Mouse (Mus musculus) testis, adult 2 months (tissue): ENCODE measurements around the gene Cope.
A peak's percentile ranks its signal among the peaks of the same experiment; 100 is the strongest.

Experiments used
- CTCF ChIP-seq: fragments of 200-500 bp; IDR thresholded peaks from 2 replicates; pipeline ENCODE4 v1.5.1; 2012; ENCODE audit warnings: low read depth, mild to moderate bottlenecking, inconsistent platforms, low read length, moderate library complexity; ENCODE audit not compliant: control insufficient read depth, insufficient read depth, insufficient replicate concordance
- POLR2A ChIP-seq: fragments of 200-500 bp; IDR thresholded peaks from 2 replicates; pipeline ENCODE4 v1.6.1; 2012; ENCODE audit warnings: low read depth, mild to moderate bottlenecking, inconsistent platforms, low read length, moderate library complexity; ENCODE audit not compliant: control insufficient read depth

DNA sequence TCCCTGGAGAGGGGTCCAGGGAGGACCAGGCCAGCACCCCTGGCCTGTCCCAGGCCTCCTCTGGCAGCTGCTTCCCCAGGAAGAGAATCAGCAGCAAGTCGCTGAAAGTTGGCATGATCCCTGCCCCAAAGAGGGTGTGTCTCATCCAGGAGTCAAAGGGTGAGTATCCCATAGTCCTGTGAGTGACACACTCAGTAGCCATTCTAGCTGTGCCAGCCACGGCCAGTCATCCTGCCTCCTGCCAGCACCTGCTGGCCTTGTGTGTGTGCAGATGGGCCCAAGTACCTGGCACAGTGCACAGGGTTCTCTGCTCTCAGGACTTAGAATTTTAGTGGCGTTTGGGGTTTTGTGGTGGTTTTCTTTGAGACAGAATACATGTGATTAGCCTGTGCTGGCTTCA lies 44.9 kb upstream of the Cope start:
- TF ChIP-seq CTCF: no peak
- TF ChIP-seq POLR2A: 0 out of 2 replicates have a peak, but pooled peaks have one; percentile 15
